Mouse (Mus musculus) kidney, adult 2 months (tissue): Measurements from ENCODE around the gene Sln. TPM values are rescaled to one million over a fixed set of nuclear protein-coding genes. Genes with fewer than 3 reads are reported as not detected.

Experiments
- DNase-seq: peaks from one replicate; pipeline ENCODE4 v3.0.0; 2021
- H3K27ac ChIP-seq: fragments of 200-500 bp; 2 replicates; pipeline ENCODE4 v1.5.1; 2012; ENCODE audit warnings: low read depth, low read length, control low read depth, inconsistent platforms; ENCODE audit not compliant: insufficient read depth
- H3K27me3 ChIP-seq: fragments of 200-500 bp; replicated peaks from 2 replicates; pipeline ENCODE4 v1.6.1; 2012; ENCODE audit warnings: mild to moderate bottlenecking, moderate library complexity, low read length, inconsistent platforms; ENCODE audit not compliant: control insufficient read depth, insufficient read depth
- H3K36me3 ChIP-seq: fragments of 200-500 bp; 2 replicates; pipeline ENCODE4 v1.6.1; 2012; ENCODE audit warnings: mild to moderate bottlenecking, moderate library complexity, low read length, inconsistent platforms; ENCODE audit not compliant: control insufficient read depth, insufficient read depth
- H3K4me1 ChIP-seq: fragments of 200-500 bp; 2 replicates; pipeline ENCODE4 v1.6.1; 2011; ENCODE audit warnings: low read length; ENCODE audit not compliant: control insufficient read depth, insufficient read depth
- H3K4me3 ChIP-seq: fragments of 200-500 bp; 2 replicates; pipeline ENCODE4 v1.5.1; 2011; ENCODE audit warnings: mild to moderate bottlenecking, low read depth, low read length, control low read depth; ENCODE audit not compliant: insufficient read depth
- CTCF ChIP-seq: fragments of 200-500 bp; conservative IDR thresholded peaks from 2 replicates; pipeline ENCODE4 v1.5.1; 2011; ENCODE audit warnings: low read depth, mild to moderate bottlenecking, control low read depth, low read length, moderate library complexity, mixed read lengths; ENCODE audit not compliant: insufficient read depth, insufficient read length
- POLR2A ChIP-seq: fragments of 200-500 bp; IDR thresholded peaks from one replicate; pipeline ENCODE4 v1.6.1; 2011; ENCODE audit warnings: low read depth, low read length, control low read depth
- whole genome bisulfite sequencing: fragments of 180-500 bp; shearing (Covaris S2); methylation state at CpG from one replicate; pipeline ENCODE4 v1.1.7; 2018; 5-methylcytosine and 5-hydroxymethylcytosine counted together
- polyA plus RNA-seq: library from polyadenylated mRNA; depleted of rRNA; stranded (reverse); fragments of >200 nt; gene quantifications from 2 replicates; pipeline ENCODE4 v1.2.3, GENCODE M21; 2012

Gene Sln
- polyA plus RNA-seq, 1 experiment: 7.1 TPM

GRCm38 (mm10) chr9:53829866-53830209 lies 20.1 kb upstream of the Sln start:
- 25% methylated on average over 2 of the region's 2 CpGs for WGBS
- Histone ChIP-seq H3K4me3 (peak overlapping the region; percentile 58), H3K4me1 (no peaks in the 10 kb centered on the region), H3K36me3 (no peaks in the 10 kb centered on the region), H3K27me3 (no peaks in the 10 kb centered on the region), H3K27ac (no peak overlapping the region)
- TF ChIP-seq POLR2A: no peak
- no peak for TF ChIP-seq CTCF
- no peak for DNase-seq

GRCm38 (mm10) chr9:53835039-53835438 lies 14.9 kb upstream of the Sln start:
- DNase-seq: no peak
- 40% methylated on average over 3 of the region's 3 CpGs for WGBS
- Histone ChIP-seq H3K4me3 (no peak overlapping the region), H3K27ac (no peak overlapping the region), H3K36me3 (no peaks in the 10 kb centered on the region), H3K27me3 (no peaks in the 10 kb centered on the region), H3K4me1 (no peaks in the 10 kb centered on the region)
- TF ChIP-seq CTCF: no peak
- TF ChIP-seq POLR2A: no peak

GRCm38 (mm10) chr9:53835976-53836375 lies 14.0 kb upstream of the Sln start:
- WGBS: 57% methylated on average over 4 of the region's 4 CpGs
- no peak overlapping the region for H3K27ac ChIP-seq
- H3K4me1 ChIP-seq: no peaks in the 10 kb centered on the region
- no peaks in the 10 kb centered on the region for H3K36me3 ChIP-seq
- no peak for DNase-seq
- no peak for TF ChIP-seq CTCF
- TF ChIP-seq POLR2A: no peak
- H3K4me3 ChIP-seq: no peak overlapping the region
- no peaks in the 10 kb centered on the region for H3K27me3 ChIP-seq

DNA sequence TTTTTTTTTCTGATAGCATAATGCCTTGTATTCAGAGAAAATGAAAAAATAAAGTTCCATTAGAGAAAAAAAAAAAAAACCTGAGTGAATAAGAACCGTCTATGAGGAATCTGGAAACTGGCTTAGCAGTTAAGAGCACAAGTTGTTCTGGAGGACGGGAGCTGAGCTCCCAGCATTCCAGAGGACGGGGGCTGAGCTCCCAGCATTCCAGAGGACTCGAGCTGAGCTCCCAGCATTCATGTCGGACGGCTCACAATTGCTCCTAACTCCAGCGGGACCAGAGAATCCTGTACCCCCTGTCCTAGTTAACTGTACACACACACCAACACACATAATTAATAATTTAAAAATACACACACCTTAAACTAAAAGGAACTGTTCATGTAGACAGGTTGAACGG lies 11.1 kb upstream of the Sln start:
- DNase-seq: no peak
- 64% methylated on average over 8 of the region's 8 CpGs for WGBS
- Histone ChIP-seq H3K27me3 (no peaks in the 10 kb centered on the region), H3K36me3 (no peaks in the 10 kb centered on the region), H3K4me1 (no peaks in the 10 kb centered on the region), H3K4me3 (no peak overlapping the region), H3K27ac (no peak overlapping the region)
- no peak for TF ChIP-seq POLR2A
- no peak for TF ChIP-seq CTCF

DNA sequence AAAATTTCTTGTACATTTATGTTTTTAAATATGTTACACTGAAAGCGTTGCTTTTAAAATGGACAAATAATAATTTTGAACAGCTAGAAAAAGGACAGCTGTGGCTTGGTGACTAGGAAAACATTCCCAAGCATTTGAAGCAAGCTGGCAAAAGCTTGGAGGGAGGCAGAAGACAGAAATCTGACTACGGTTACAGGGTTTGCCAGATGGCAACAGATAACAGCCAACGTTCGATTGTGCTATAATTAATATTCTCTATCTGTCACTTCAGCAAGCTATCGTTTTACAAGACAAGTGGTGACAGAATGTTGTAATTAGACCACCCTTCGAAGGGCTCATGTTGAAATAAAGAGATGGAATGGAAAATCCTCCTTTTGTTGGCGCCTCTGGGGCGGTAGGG lies 1.4 kb upstream of the Sln start:
- H3K4me3 ChIP-seq: no peak overlapping the region
- TF ChIP-seq CTCF: no peak
- no peak for TF ChIP-seq POLR2A
- DNase-seq: no peak
- no peaks in the 10 kb centered on the region for H3K27me3 ChIP-seq
- H3K4me1 ChIP-seq: no peaks in the 10 kb centered on the region
- H3K27ac ChIP-seq: no peak overlapping the region
- H3K36me3 ChIP-seq: no peaks in the 10 kb centered on the region
- 61% methylated on average over 8 of the region's 8 CpGs for WGBS

GRCm38 (mm10) chr9:53852158-53852557 lies 2.2 kb downstream of the Sln start:
- H3K4me3 ChIP-seq: no peak overlapping the region
- H3K36me3 ChIP-seq: no peaks in the 10 kb centered on the region
- no peaks in the 10 kb centered on the region for H3K27me3 ChIP-seq
- no peak overlapping the region for H3K27ac ChIP-seq
- no peak for TF ChIP-seq POLR2A
- TF ChIP-seq CTCF: no peak
- DNase-seq: peak; percentile 68
- WGBS: 52% methylated on average over 4 of the region's 4 CpGs
- no peaks in the 10 kb centered on the region for H3K4me1 ChIP-seq

DNA sequence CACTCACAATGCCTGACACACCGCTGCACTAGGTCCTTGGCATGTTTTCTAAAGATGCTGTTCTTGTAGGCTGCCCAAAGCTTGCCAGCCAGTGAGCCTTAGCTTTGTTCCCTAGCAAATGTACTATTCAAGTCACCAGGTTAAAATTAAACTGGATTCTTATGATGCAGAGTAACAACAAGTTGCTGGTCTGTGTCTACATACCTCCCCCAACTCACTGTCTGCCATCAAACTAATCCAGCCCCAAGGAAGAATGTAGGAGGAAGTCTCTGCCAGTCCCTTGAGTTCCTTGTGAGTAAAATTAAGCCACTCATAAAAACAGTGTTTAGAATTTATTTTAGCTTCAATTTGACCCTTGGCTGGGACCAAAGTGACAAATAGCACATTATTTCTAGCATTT lies 3.7 kb downstream of the Sln start:
- WGBS: 58% methylated on average over 1 of the region's 1 CpGs
- H3K4me3 ChIP-seq: no peak overlapping the region
- no peaks in the 10 kb centered on the region for H3K36me3 ChIP-seq
- DNase-seq: peak; percentile 1
- H3K4me1 ChIP-seq: no peaks in the 10 kb centered on the region
- TF ChIP-seq CTCF: no peak
- TF ChIP-seq POLR2A: no peak
- H3K27ac ChIP-seq: no peak overlapping the region
- no peaks in the 10 kb centered on the region for H3K27me3 ChIP-seq

GRCm38 (mm10) chr9:53854525-53854924 lies 4.6 kb downstream of the Sln start:
- DNase-seq: no peak
- TF ChIP-seq CTCF (no peak), POLR2A (no peak)
- Histone ChIP-seq H3K4me3 (no peak overlapping the region), H3K27ac (no peak overlapping the region), H3K27me3 (no peaks in the 10 kb centered on the region), H3K36me3 (no peaks in the 10 kb centered on the region), H3K4me1 (no peaks in the 10 kb centered on the region)
- 88% methylated on average over 1 of the region's 1 CpGs for WGBS
